Mouse (Mus musculus): ENCODE results near the gene Hvcn1. TPM values are rescaled to one million over a fixed set of nuclear protein-coding genes. Genes with fewer than 3 reads are reported as not detected.

Hvcn1 gene
- total RNA-seq, 1 experiment from 2014 or later, result 256 TPM

- ATAC-seq (ENCODE audit: extremely low read depth, insufficient number of reproducible peaks, low FRiP score, poor library complexity, severe bottlenecking), result no peak
Measured at GRCm38 (mm10) chr5:122231431-122231830, 24.8 kb downstream of the Hvcn1 start.

DNA sequence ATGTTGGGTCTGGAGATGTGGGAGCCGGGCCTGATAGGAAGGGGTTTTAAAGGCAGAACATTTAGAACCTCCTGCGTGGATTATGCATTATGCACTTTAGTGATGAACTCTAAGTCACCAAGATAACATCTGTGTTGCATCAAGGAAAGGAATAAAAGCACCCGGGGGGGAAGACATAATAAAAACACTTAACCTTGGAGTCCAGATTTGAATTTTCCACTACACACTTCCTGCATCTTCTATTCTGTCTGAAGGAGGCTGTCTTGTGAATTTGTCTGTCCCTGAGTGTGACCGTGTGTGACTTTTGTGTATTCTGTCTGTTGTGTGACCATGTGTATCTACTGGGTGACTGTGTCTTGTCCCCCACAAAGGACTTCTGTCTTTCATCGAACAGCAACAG is 25.4 kb downstream of the Hvcn1 start:
- no peak for ATAC-seq (ENCODE audit: extremely low read depth, insufficient number of reproducible peaks, low FRiP score, poor library complexity, severe bottlenecking)

- no peak for ATAC-seq (ENCODE audit: extremely low read depth, insufficient number of reproducible peaks, low FRiP score, poor library complexity, severe bottlenecking)
Measured at GRCm38 (mm10) chr5:122233077-122233581, 26.5 kb downstream of the Hvcn1 start.

DNA sequence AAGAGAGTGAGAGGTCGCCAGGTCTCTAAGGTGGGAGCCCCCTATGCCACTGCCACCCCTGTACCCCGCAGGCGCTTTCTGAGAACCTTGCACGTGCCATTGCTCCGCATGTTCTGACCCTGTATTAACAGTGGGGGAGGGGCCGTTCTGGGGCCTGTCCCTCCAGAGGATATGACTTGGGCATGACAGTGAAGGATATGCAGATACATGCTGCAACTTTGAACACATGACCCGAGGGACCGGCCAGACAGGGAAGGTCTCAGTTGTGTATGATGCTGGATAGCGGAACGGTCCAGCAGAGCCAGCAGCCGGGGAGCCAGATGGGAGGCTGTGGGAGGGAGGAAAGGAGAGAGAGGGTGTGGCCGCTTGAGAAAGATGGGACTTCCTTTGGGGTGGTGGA is 27.1 kb downstream of the Hvcn1 start:
- ATAC-seq (ENCODE audit: extremely low read depth, insufficient number of reproducible peaks, low FRiP score, poor library complexity, severe bottlenecking), result peak; percentile 39; the same call in 1 of the 2 replicates

- ATAC-seq (ENCODE audit: extremely low read depth, insufficient number of reproducible peaks, low FRiP score, poor library complexity, severe bottlenecking), result peak; percentile 43
Measured at GRCm38 (mm10) chr5:122234319-122235195, 28.0 kb downstream of the Hvcn1 start.

DNA sequence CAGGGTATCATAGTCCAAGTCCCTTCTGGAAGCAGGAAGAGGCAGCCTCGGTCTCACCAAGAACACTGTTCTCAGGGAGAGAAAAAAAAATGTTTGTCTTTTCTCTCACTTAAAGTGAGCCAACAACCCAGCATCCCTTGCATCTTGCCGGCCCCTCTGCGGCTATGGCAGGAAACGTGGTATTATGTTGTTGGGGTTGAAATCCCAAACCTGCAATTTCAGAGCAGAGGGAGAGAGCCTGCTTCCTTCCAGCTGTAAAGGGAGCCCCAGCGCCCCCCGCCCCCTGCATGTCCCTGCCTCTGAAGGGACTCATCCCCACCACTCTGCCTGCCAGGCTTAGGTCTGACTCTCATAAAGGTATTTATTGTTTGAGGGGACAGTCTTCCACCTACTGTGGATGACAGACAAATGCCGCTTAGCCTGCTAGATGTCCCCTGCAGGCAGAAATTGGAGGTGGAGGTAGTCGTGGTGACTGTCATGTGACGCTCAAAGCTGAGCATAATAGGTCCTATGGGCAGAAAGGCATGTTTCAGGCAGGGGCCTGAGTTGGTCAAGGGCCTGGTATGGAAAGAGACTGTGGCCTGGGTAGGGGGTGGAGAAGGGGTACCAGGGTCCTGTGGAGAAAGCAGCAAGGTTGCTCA is 28.7 kb downstream of the Hvcn1 start:
- ATAC-seq (ENCODE audit: extremely low read depth, insufficient number of reproducible peaks, low FRiP score, poor library complexity, severe bottlenecking), result no peak

DNA sequence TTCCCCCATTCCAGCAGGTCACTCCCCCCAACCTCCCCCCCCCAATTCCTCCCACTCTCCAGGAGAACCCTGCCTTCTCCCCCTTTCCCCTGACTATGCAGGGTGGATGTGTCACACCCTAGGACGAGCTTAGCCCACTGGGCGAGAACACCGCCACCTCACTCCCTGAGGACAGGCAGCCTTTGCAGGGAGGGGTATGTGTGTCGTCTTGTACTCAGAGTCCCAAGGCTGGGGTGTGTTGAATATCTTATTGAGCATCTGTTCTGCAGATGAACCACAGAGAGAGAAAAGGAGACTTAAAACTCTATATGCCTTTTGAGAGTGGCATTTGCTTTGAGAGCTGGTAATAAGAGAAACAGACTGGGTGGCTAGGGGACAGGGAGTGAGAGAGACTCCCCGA is 30.6 kb downstream of the Hvcn1 start:
- no peak for ATAC-seq (ENCODE audit: extremely low read depth, insufficient number of reproducible peaks, low FRiP score, poor library complexity, severe bottlenecking)

DNA sequence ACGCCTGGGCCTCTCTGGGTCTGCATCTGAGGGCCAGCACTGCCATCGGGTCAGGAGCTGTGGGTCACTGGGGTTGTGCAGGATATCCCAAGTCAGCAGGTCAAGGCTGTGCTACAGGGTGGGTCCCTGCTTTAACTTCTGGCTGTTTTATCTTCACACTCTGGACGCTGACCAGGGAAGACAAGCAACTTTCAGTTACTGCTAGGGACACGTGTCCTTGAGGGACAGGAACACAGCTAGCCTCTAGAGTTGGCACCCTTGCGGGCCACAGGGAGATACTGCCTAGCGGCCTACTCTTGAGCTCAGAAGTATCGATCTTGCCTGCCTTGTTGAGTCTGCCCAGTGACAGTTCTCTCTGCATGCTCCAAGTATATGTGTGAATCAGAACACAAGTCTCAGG is 33.0 kb downstream of the Hvcn1 start:
- no peak for ATAC-seq (ENCODE audit: extremely low read depth, insufficient number of reproducible peaks, low FRiP score, poor library complexity, severe bottlenecking)

- no peak for ATAC-seq (ENCODE audit: extremely low read depth, insufficient number of reproducible peaks, low FRiP score, poor library complexity, severe bottlenecking)
Measured at GRCm38 (mm10) chr5:122240521-122240920, 33.9 kb downstream of the Hvcn1 start.

DNA sequence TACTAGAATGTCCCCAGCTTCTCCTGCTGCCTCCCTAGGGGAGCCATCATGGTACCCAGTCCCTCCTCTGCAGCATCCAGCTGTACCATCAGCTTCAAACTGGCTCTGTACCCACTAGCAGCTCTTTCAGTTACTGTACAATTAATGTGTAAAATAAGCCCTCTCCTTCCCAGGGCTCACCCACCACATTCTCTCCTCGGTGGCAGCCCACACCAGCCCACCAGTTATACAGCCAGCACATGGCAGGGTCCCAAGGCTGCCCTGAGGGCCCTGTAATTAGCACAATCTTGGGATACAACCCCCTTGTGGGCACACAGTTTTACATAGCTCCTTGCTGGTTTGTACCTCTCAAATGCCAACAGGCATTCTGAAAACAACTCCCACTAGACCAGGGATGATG is 34.4 kb downstream of the Hvcn1 start:
- no peak for ATAC-seq (ENCODE audit: extremely low read depth, insufficient number of reproducible peaks, low FRiP score, poor library complexity, severe bottlenecking)

DNA sequence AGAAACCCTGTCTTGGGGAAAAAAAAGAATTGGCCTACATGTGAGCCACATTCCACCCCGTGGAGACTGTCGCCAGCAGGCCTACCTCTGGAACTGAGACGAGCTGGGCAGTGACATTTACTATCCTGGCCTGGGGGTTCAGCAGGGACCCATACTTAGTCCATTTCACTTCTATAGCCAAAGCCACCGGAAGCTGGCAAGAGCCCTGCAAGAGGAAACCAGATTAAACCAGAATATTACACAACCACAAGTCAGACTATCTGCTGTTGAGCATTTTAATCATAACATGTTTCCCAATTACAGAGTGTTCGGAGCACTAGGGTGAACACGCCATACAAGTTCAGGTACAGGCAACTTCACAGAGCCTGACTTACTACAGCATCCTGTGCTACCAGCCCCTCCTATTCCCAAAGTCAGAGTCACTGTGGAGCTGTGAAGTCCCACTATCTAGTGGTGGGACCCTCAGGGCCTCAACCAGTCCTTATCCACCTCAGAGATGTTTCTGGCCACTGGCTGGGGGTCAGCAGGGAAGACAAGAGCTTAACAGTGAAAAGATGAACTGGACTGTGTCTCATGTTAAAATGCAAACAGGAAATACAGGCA is 36.0 kb downstream of the Hvcn1 start:
- ATAC-seq (ENCODE audit: extremely low read depth, insufficient number of reproducible peaks, low FRiP score, poor library complexity, severe bottlenecking), result peak; percentile 14; the same call in 1 of the 2 replicates

- no peak for ATAC-seq (ENCODE audit: extremely low read depth, insufficient number of reproducible peaks, low FRiP score, poor library complexity, severe bottlenecking)
Measured at GRCm38 (mm10) chr5:122243781-122244523, 37.3 kb downstream of the Hvcn1 start.

GRCm38 (mm10) chr5:122245186-122245585 is 38.6 kb downstream of the Hvcn1 start:
- ATAC-seq (ENCODE audit: extremely low read depth, insufficient number of reproducible peaks, low FRiP score, poor library complexity, severe bottlenecking), result no peak

DNA sequence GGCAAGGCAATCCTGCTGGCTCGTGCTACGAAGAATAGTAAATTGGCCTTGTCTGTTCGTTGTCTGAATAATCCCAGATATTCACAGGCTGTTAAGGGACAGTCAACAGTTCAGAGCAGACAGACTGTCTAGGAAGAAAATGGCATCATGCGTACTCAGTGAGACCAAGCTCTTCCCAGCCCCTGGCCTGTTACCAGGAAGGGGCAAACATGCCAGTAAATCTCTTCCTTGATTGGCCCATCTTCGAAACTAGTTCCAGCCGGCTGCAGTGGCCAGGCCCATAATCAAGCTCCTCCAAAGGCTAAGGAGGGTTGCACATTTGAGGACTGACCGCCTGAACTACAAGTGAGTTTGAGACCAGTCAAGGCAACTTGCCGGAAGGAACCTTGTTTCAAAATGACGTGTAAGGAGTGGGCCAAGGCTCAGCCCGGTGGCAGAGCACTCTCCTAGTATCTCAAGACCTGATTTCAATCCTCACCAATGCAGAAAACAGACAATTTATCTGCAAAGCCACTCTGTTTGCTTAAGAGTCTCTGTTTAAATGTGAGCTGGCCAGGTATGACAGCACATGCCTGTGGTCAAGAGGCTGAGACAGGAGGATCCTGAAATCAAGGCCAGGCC is 40.1 kb downstream of the Hvcn1 start:
- no peak for ATAC-seq (ENCODE audit: extremely low read depth, insufficient number of reproducible peaks, low FRiP score, poor library complexity, severe bottlenecking)

- no peak for ATAC-seq (ENCODE audit: extremely low read depth, insufficient number of reproducible peaks, low FRiP score, poor library complexity, severe bottlenecking)
Measured at GRCm38 (mm10) chr5:122247529-122247928, 40.9 kb downstream of the Hvcn1 start.

DNA sequence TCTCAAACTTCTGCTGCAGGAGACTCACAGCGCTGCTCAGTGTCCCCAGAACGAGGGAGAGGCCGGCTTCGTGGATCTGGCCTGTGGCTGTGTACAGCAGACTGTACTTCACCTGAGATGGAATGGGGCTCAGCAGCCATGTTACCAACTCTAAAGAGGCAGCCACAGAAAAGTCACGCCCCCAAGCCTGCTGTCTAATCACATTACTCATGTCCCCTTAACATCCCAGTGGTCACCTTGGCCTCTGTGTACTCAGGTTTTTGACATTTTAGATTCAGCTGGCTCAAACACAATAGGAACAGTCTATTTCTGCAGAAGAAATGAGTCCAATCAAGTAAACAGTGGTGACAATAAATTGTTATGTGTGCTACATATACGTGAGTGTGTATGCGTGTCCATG is 41.3 kb downstream of the Hvcn1 start:
- ATAC-seq (ENCODE audit: extremely low read depth, insufficient number of reproducible peaks, low FRiP score, poor library complexity, severe bottlenecking), result no peak

- ATAC-seq (ENCODE audit: extremely low read depth, insufficient number of reproducible peaks, low FRiP score, poor library complexity, severe bottlenecking), result no peak
Measured at GRCm38 (mm10) chr5:122249281-122249680, 42.7 kb downstream of the Hvcn1 start.

DNA sequence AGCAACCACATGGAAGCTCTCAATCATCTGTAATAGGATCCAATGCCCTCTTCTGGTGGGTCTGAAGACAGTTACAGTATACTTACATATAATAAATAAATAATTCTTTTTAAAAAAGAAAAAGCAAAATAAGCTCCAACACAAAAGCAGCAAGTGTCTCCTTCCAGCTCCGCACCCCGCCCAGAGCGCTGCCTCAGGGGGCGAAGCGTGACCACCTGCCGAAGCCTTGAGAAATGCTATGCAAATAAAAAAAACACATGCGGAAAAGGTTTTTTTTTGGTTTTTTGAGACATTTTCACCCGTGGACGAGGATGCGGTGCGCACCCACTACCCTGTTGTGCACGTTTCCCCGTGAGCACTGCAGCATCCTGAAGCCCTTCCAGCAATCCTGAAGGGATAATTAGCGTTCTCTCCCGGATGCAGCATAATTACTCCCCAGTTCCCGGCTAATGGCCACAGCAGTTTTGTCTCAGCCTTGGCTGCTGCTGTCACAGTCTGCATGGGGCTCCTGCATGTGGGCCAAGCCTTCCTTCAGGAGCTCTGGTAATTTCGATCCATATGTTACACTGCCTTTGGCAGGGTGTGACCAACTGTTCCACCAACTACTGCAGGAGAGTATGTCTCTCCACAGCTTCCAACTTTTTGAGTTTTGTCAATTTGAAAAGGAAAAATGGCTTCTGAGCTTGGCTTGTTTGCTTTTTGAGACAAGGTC is 45.4 kb downstream of the Hvcn1 start:
- no peak for ATAC-seq (ENCODE audit: extremely low read depth, insufficient number of reproducible peaks, low FRiP score, poor library complexity, severe bottlenecking)
